Mouse (Mus musculus): ENCODE results near the gene Zfyve28. TPM values are rescaled to one million over a fixed set of nuclear protein-coding genes. Genes with fewer than 3 reads are reported as not detected.

Gene Zfyve28
- total RNA-seq, 2 experiments from 2014 or later: 26.4 to 26.6 TPM

- DNase-seq (ENCODE audit: low spot score in 2 of 2): no peak
Observed at GRCm38 (mm10) chr5:34183976-34184375, 104.3 kb downstream of the Zfyve28 start.

DNA sequence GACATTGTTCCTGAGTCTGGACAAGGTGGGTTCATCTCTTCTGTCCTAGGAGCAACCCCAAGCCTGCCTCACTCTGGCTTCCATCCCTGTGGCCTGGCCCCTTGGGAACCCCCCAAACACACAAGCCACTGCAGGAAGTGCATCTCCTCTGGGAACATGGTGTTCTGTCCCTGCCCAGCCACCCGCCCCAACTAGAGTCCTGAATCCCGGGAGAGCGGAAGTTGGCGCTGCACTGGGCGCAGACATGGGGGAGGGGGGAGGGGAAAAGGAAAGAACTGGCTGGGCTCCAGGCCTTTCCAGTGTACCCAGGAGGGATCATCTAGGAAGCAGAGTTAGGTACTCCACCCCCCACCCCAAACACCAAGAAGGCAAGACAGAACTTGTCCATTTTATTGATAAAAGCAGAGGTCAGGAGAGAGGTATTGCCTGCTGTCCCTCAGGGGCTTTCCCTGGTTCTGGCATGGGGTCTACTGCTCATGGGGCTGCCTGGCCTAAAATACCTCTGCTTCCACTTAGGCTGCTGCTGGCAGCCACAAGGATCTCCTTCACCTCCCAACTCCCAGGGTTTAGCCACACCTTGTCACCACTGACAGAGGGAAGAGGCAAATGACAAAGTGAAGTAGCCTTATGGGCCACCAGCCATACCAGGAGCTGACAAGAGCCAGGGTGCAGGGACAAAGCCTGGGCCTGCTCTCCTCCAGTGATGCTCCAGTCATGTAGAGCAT, 104.9 kb downstream of the Zfyve28 start:
- peak in 1 of 2 experiments; percentile 7 for DNase-seq (ENCODE audit: low spot score in 2 of 2)

- DNase-seq (ENCODE audit: low spot score in 2 of 2): peak in 1 of 2 experiments; percentile 0
Observed at GRCm38 (mm10) chr5:34182486-34182885, 105.8 kb downstream of the Zfyve28 start.

GRCm38 (mm10) chr5:34177821-34178220, 110.4 kb downstream of the Zfyve28 start:
- DNase-seq (ENCODE audit: low spot score in 2 of 2): peak in 1 of 2 experiments; percentile 3

DNA sequence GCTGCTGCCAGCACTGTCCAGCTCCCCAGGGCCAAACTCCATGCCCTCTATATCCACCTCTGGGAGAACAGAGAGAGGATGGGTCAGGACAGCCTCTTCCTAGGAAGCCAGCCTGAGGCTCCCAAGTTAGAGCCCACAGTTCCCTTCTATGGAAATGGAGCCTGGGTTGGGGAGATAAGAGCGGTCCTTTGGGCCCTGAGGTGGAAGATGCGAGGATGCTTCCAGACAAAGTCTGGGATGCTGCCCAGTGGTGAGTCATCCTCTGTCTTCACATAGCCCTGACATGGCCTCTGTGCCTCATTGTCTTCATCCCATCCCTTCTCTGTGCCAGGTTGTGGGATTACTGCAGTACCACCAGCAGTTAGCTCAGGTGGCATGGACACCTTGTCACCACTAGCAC, 111.2 kb downstream of the Zfyve28 start:
- DNase-seq (ENCODE audit: low spot score in 2 of 2): peak; percentile 1

- DNase-seq (ENCODE audit: low spot score in 2 of 2): no peak
Observed at GRCm38 (mm10) chr5:34176691-34177090, 111.6 kb downstream of the Zfyve28 start.

GRCm38 (mm10) chr5:34175403-34175694, 112.9 kb downstream of the Zfyve28 start:
- DNase-seq (ENCODE audit: low spot score in 2 of 2): peak; percentile 0 to 1

DNA sequence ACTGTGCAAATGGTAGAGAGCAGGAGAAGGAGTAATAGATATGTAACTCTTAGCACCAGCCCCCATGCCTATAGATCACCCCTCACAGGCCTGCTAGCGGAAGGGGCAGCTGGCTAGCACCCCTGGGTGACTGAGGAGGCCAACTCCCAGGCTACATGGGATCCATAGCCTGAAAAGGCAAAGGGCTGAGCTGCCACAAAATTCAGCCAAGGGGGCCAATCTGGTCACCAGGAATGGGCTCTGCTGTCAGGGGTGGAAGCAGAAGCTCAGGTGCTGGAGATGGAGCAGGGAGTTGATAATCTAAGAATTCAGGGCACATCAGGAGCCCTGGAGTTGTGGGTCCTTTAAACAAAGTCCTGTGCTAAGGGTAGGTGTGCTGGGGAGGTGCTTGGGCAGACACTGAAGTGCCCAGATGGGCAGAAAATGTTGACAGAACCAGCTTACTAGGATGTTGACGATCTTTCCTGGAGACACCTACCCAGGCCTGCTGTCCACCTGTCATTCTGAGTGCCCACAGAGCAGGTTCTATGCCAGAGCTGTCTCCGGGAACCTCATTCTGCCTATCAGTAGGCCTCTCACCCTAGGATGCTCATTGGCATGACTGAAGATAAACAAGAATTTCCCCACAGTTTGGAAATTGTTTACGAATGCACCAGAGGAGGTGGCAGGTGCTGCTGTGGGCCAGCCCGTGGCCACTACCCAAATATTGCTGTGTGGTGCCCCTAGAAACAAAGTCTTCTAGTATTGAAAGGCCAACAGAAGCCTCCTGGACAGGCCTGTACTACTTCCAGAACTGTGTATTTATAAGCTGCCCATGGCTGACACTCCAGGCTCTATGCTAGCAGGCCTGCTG, 113.5 kb downstream of the Zfyve28 start:
- peak; percentile 1 to 3 for DNase-seq (ENCODE audit: low spot score in 2 of 2)

DNA sequence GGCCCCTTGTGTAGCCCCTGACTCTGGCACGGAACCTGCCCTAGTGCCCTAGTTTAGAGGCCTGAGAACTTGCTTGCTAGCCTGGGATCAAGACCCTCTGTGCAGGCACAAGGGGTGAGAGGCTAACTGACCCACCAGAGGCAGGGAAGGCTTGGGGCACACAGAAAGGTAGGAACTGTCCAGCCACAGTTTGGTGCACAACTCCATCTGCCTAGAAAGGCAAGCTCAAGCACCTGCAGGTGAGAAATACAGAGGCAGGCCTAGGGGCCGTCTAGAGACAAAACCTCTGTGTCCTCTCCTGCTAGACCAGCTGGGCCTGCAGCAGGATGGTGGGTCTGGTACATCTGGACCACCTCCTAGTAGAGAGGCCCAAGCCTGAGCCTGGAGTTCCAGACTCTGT, 114.2 kb downstream of the Zfyve28 start:
- peak in 1 of 2 experiments; percentile 3 for DNase-seq (ENCODE audit: low spot score in 2 of 2)

GRCm38 (mm10) chr5:34170726-34171125, 117.5 kb downstream of the Zfyve28 start:
- peak in 1 of 2 experiments; percentile 34 for DNase-seq (ENCODE audit: low spot score in 2 of 2)

DNA sequence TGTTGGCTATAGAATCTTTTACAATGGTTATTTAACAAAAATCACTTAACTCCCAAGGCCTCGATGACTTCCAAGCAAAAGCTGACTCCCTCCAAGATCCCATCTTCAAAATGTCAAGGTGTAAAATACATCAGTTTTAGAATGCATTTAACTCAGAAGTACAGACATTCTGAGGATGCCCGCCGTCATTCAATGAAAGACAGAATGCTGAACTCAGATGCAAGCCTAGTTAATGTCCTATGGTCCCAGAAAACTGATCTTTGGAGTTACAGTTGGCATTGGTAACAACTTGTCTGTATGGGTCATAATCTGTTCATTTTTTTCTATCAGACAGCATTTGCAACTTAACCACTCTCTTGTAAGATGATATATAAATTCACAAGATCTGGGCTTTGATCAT, 118.3 kb downstream of the Zfyve28 start:
- no peak for DNase-seq (ENCODE audit: low spot score in 2 of 2)

- peak; percentile 95 to 99 for DNase-seq (ENCODE audit: low spot score in 2 of 2)
Observed at GRCm38 (mm10) chr5:34168950-34169891, 119.0 kb downstream of the Zfyve28 start, which contains the start of the genes Poln and Haus3. Poln (minus strand) TSS chr5:34169448. Haus3 (minus strand) TSS chr5:34169527.

- DNase-seq (ENCODE audit: low spot score in 2 of 2): no peak
Observed at GRCm38 (mm10) chr5:34167857-34168256, 120.4 kb downstream of the Zfyve28 start.

- no peak for DNase-seq (ENCODE audit: low spot score in 2 of 2)
Observed at GRCm38 (mm10) chr5:34165793-34166192, 122.5 kb downstream of the Zfyve28 start.

DNA sequence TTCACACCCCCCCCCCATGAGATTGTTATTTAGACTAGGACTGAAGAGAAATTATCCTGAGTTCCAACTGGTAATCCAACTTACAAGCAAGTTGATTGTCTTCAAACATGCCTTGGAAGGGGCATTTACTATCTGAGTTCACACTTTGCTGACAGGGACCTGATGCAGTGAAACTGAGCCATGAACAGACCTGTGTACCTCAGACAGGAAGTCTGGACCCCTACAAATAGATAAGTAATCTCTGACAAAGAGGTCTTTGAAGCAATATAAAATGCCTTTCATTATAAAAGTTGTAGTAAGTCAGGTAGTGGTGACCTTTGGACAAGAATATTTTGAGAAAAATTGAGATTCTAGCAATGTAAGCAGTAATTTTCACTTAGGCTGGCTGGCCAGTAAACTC, 139.8 kb downstream of the Zfyve28 start:
- no peak for DNase-seq (ENCODE audit: low spot score in 2 of 2)

DNA sequence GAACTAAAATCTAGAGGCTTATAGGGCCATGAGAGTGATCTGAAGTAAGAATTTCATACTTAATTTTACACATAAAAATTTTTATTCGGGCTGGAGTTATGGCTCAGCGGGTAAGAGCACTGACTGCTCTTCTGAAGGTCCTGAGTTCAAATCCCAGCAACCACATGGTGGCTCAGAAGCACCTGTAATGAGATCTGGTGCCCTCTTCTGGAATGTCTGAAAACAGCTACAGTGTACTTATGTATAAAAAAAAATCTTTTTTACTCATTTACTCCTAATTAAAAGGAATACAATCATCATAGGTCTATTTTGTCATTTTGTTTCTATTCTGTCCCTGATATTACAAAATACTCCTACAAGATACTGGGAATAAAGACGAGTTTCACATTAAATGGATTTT, 140.7 kb downstream of the Zfyve28 start:
- DNase-seq (ENCODE audit: low spot score in 2 of 2): no peak

Other genes with a start within 250 kb of the Zfyve28 start
- under 1 TPM; 0.67 to 0.81 TPM for gene Poln, start 119.0 kb downstream of the Zfyve28 start, total RNA-seq (2021)
- 1 to 10 TPM; 5.8 to 7.5 TPM for gene Haus3, start 118.9 kb downstream of the Zfyve28 start, total RNA-seq (2021)
- 10 to 100 TPM; 79.2 to 89.4 TPM for gene Mxd4, start 100.7 kb downstream of the Zfyve28 start, total RNA-seq (2021)
- under 1 TPM; 0.39 to 0.41 TPM for gene Cfap99, start 151 bp upstream of the Zfyve28 start, total RNA-seq (2021)
- gene Rnf4, start 47.8 kb upstream of the Zfyve28 start, total RNA-seq (2021): 10 to 100 TPM; 77.1 to 81.4 TPM
- gene Fam193a, start 81.5 kb upstream of the Zfyve28 start, total RNA-seq (2021): 10 to 100 TPM; 40.5 to 41.7 TPM
- 10 to 100 TPM; 15.2 to 19.1 TPM for gene Tnip2, start 225.5 kb upstream of the Zfyve28 start, total RNA-seq (2021)
- 1 to 10 TPM; 6.0 to 6.8 TPM for gene Sh3bp2, start 237.4 kb upstream of the Zfyve28 start, total RNA-seq (2021)